Comparison of ENCODE assay signal across 22 mouse cellular contexts in genomic region chr3:88074351-88074750, GRCm38 (mm10). TPM values are rescaled to one million over a fixed set of nuclear protein-coding genes. Genes with fewer than 3 reads are reported as not detected.
"Had no signal": no experiment of that assay in that cellular context is flagged by ENCODE, and none has a peak within 500 bp of the region (broad histone marks: within the 10 kb centered on the region; RNA-seq: fewer than 3 reads in every experiment).

No protein-coding gene starts in this region.

- H3K4me1 ChIP-seq: neural tube, embryonic 13.5 days; neural tube, embryonic 15.5 days; stomach, embryonic 15.5 days had no signal

- H3K36me3 ChIP-seq: neural tube, embryonic 13.5 days; neural tube, embryonic 15.5 days; stomach, embryonic 15.5 days had no signal

- H3K27ac ChIP-seq: neural tube, embryonic 13.5 days; neural tube, embryonic 15.5 days; stomach, embryonic 15.5 days; stomach, postnatal 0 days had no signal

- H3K4me2 ChIP-seq: neural tube, embryonic 13.5 days; neural tube, embryonic 15.5 days; stomach, embryonic 15.5 days had no signal

- H3K4me3 ChIP-seq: neural tube, embryonic 13.5 days; neural tube, embryonic 15.5 days; stomach, embryonic 15.5 days had no signal

- DNase-seq: retina, postnatal 1 day; right cerebral cortex, adult 18-20 months; right cerebral cortex, postnatal 14 days; right cerebral cortex, postnatal 25 days; right cerebral cortex, postnatal 4 days; spleen, adult 18-20 months; thymus, adult 18-20 months; thymus, adult 2 months; thymus, postnatal 14 days; thymus, postnatal 25 days; thymus, postnatal 36 days; thymus, postnatal 4 days had no signal

- H3K9ac ChIP-seq: neural tube, embryonic 13.5 days; neural tube, embryonic 15.5 days; stomach, embryonic 15.5 days had no signal

- H3K9me3 ChIP-seq: neural tube, embryonic 13.5 days; neural tube, embryonic 15.5 days; stomach, embryonic 15.5 days had no signal

RNA-seq across cellular contexts. Expression of gene Ttc24, which starts 3.8 kb away (rescaled TPM):
- polyA plus RNA-seq: neural tube, embryonic 13.5 days; neural tube, embryonic 14.5 days; neural tube, embryonic 15.5 days; small intestine, adult 2 months; spleen, adult 2 months; stomach, embryonic 14.5 days; stomach, embryonic 15.5 days; stomach, embryonic 16.5 days; stomach, postnatal 0 days; urinary bladder, adult 2 months had no signal

RNA-seq across cellular contexts. Expression of gene Hapln2, which starts 47.0 kb away (rescaled TPM):
- polyA plus RNA-seq: small intestine, adult 2 months; spleen, adult 2 months; stomach, postnatal 0 days had no signal
